Mouse (Mus musculus) midbrain, embryonic 11.5 days (tissue): ENCODE results near the gene Ubtf. TPM values are rescaled to one million over a fixed set of nuclear protein-coding genes. Genes with fewer than 3 reads are reported as not detected.

Experiments used
- ATAC-seq: fragments of 200-750 bp; cut with Nextera tagmentation; 2 replicates; pipeline ENCODE4 v1.8.0; 2017; ENCODE audit warnings: moderate TSS enrichment, moderate library complexity; ENCODE audit not compliant: low FRiP score
- DNase-seq: peaks from one replicate; pipeline ENCODE4 v3.0.0; 2015; ENCODE audit warnings: low spot score; ENCODE audit errors: missing footprints
- H3K27ac ChIP-seq: fragments of 300-500 bp; sonication (generic); 2 replicates; pipeline ENCODE4 v1.5.1; 2014; ENCODE audit warnings: low read depth, low read length
- H3K27me3 ChIP-seq: fragments of 300-500 bp; sonication (generic); 2 replicates; pipeline ENCODE4 v1.6.1; 2014; ENCODE audit warnings: mild to moderate bottlenecking, low read length, moderate library complexity, mixed read lengths; ENCODE audit not compliant: control insufficient read depth, insufficient read depth
- H3K36me3 ChIP-seq: fragments of 300-500 bp; sonication (generic); 2 replicates; pipeline ENCODE4 v1.6.1; 2014; ENCODE audit warnings: mild to moderate bottlenecking, low read length, moderate library complexity, mixed read lengths; ENCODE audit not compliant: control insufficient read depth, insufficient read depth
- H3K4me1 ChIP-seq: fragments of 300-500 bp; sonication (generic); 2 replicates; pipeline ENCODE4 v1.6.1; 2014; ENCODE audit warnings: low read length; ENCODE audit not compliant: control insufficient read depth, insufficient read depth
- H3K4me2 ChIP-seq: fragments of 300-500 bp; sonication (generic); 2 replicates; pipeline ENCODE4 v1.6.1; 2014; ENCODE audit warnings: mild to moderate bottlenecking, moderate library complexity
- H3K4me3 ChIP-seq: fragments of 300-500 bp; sonication (generic); 2 replicates; pipeline ENCODE4 v1.5.1; 2014; ENCODE audit warnings: low read depth, low read length
- H3K9ac ChIP-seq: fragments of 300-500 bp; sonication (generic); 2 replicates; pipeline ENCODE4 v1.6.1; 2014; ENCODE audit warnings: low read length
- H3K9me3 ChIP-seq: fragments of 300-500 bp; sonication (generic); 2 replicates; pipeline ENCODE4 v1.6.1; 2016; ENCODE audit warnings: low read length; ENCODE audit not compliant: control insufficient read depth
- WGBS: fragments of 180-500 bp; shearing (Covaris S2); extraction: QIAGEN DNeasy Blood & Tissue Kit; methylation state at CpG from one replicate; pipeline ENCODE4 v1.1.7; 2014; 5-methylcytosine and 5-hydroxymethylcytosine counted together
- polyA plus RNA-seq: library from polyadenylated mRNA; unstranded; fragments of >200 nt; fragmentation: Nextera tagmentation; extraction: Ambion mirVana; gene quantifications from 2 replicates; pipeline ENCODE4 v1.2.1, GENCODE M21; 2014

The Ubtf gene
- polyA plus RNA-seq, 1 experiment from 2014 or later = 86.1 TPM

DNA sequence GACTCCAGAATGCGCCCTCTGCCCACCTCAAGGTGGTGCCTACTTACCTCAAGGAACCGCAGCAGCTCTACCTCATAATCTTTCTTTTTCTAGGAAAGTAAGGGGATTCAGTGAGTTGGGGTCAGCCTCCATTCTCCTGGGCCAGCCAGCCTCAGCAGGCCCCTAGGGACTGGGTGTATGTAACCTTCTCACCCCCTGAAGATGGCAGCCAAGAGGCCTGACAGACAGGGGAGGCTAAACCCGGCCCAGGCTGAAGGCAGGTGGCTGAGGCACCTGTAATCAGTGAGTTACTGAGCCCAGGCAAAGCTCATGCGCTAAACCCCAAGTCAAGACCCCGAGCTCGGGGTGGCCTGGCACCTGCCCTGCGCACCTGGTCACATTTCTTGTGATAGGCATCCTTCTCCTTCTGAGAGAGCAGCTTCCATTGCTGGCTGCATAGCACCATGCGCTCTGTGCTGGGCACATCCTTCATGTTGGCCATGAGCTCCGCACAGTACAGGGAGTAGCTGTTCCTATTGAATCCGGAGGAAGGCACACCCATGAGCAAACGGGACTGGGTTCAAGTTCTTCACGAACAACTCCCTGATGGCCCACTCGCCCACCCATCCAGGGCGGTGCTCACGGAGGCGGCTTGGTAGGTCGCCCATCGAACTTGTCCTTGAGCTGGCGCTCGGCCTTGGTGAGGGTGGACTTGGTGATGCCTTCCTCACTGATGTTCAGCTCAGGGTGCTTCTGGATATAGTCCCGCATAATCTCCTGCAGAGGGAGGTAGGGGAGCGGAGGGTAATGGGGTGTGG, 9.5 kb downstream of the Ubtf start:
- Histone ChIP-seq H3K27ac (no peak overlapping the region), H3K27me3 (no peaks in the 10 kb centered on the region), H3K36me3 (peaks cover 22% of the 10 kb centered on the region), H3K4me2 (peak overlapping the region; percentile 52), H3K9ac (no peak overlapping the region), H3K4me3 (no peak overlapping the region), H3K9me3 (no peaks in the 10 kb centered on the region), H3K4me1 (peaks cover 27% of the 10 kb centered on the region)
- ATAC-seq = no peak
- 86% methylated on average over 22 of the region's 22 CpGs for WGBS
- DNase-seq = no peak

DNA sequence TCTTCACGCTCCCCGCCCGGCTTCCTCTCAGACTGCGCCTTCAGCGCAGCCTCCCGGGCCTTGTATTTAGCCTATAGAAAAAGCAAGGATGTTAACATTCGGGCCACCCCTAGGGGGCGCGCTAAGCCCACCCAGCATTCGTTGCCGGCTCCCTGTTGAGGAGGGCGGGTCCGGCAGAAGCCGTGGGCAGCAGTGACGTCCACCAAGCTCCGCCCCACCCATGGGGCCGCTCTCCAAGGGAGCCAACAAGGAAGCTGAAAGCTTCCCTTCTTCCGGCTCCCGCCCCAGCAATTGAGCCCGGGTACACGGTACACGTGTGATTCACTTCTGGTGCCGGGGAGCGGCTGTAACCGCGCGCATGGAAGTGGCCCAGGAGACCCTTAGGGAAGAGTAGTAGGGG, 10.6 kb downstream of the Ubtf start:
- H3K9me3 ChIP-seq = no peaks in the 10 kb centered on the region
- DNase-seq = peak; percentile 100

DNA sequence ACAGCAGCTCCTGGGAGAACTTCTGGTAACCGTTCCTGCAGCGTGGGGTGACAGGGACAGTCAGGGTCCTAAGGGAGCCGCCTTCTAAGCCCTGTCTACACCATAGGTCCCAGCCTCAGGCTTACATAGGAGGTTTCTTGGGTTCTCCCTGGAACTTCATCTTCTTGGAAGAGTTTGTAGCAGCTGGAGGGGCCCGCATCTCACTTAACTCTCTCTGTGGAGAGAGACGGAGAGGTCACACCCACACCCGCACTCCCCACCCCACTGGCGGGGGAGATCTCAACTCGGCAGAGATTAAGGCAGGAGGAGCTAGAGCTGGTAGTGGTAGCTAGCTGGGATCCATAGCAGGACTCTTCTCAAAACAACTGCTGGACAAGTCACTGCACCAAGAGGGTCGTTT, 11.4 kb downstream of the Ubtf start:
- ATAC-seq (no peak), DNase-seq (no peak)
- Histone ChIP-seq H3K4me2 (no peak overlapping the region), H3K36me3 (peaks cover 12% of the 10 kb centered on the region), H3K4me3 (no peak overlapping the region), H3K9me3 (no peaks in the 10 kb centered on the region), H3K27me3 (no peaks in the 10 kb centered on the region), H3K27ac (no peak overlapping the region), H3K9ac (no peak overlapping the region), H3K4me1 (peaks cover 27% of the 10 kb centered on the region)
- 83% methylated on average over 9 of the region's 9 CpGs for WGBS

More for the DNA sequence above, 10.6 kb downstream of the Ubtf start:
- peak overlapping the region; percentile 25 for H3K4me3 ChIP-seq
- ATAC-seq = peak; percentile 93
- H3K4me2 ChIP-seq = peak overlapping the region; percentile 52
- 1% methylated on average over 27 of the region's 27 CpGs for WGBS
- peaks cover 27% of the 10 kb centered on the region for H3K4me1 ChIP-seq
- peak overlapping the region; percentile 6; the same call in 1 of the 2 replicates for H3K27ac ChIP-seq
- H3K27me3 ChIP-seq = no peaks in the 10 kb centered on the region
- H3K36me3 ChIP-seq = peaks cover 18% of the 10 kb centered on the region
- peak overlapping the region; percentile 54 for H3K9ac ChIP-seq

DNA sequence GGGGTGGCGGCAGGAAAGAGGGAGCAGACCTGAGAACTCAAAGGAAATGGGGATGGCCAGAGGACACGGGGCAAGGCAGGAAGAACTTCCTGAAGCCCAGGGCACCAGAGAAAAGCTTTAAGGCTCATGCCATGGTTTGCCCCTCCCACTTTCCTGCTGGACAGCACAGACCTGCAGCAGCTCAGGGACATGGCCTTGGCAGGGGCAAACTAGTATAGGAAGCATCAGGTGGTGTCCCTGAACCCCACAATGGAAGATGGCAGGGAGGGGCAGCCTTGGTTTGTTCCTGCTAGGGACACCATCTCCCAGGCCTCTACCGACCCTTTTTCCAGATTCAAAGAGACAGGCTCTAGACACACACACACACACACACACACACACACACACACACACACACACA, 14.2 kb downstream of the Ubtf start:
- peaks cover 16% of the 10 kb centered on the region for H3K4me1 ChIP-seq
- no peak overlapping the region for H3K4me3 ChIP-seq
- ATAC-seq (no peak), DNase-seq (peak; percentile 75)
- H3K27ac ChIP-seq = no peak overlapping the region
- no peak overlapping the region for H3K4me2 ChIP-seq
- H3K36me3 ChIP-seq = peaks cover 12% of the 10 kb centered on the region
- no peaks in the 10 kb centered on the region for H3K9me3 ChIP-seq
- H3K9ac ChIP-seq = no peak overlapping the region
- 74% methylated on average over 3 of the region's 3 CpGs for WGBS
- H3K27me3 ChIP-seq = no peaks in the 10 kb centered on the region

DNA sequence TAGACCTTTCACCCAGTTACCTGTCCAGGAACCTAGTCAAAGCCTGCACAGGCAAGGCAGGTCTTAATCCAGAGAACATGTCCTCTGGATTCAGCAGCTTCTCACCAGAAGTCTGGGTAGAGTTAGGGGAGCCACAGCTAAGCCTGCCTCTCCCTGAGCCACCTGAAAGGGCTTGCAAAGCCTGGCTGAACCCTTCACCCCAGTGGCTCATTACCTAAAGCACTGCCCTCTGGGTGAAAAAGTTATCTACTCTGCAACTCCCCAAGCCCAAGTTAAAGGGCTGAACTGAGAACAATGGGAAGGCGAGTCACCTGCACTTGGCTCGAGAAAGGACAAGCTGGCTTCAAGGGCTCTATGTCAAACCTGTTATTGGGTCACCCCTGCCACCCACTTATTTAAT, 15.4 kb downstream of the Ubtf start:
- H3K9me3 ChIP-seq = no peaks in the 10 kb centered on the region
- DNase-seq (no peak), ATAC-seq (no peak)
- no peak overlapping the region for H3K4me3 ChIP-seq
- no peak overlapping the region for H3K27ac ChIP-seq
- peaks cover 9% of the 10 kb centered on the region for H3K36me3 ChIP-seq
- WGBS = 46% methylated on average over 2 of the region's 2 CpGs
- no peak overlapping the region for H3K4me2 ChIP-seq
- no peaks in the 10 kb centered on the region for H3K27me3 ChIP-seq
- H3K4me1 ChIP-seq = peaks cover 4% of the 10 kb centered on the region
- no peak overlapping the region for H3K9ac ChIP-seq

DNA sequence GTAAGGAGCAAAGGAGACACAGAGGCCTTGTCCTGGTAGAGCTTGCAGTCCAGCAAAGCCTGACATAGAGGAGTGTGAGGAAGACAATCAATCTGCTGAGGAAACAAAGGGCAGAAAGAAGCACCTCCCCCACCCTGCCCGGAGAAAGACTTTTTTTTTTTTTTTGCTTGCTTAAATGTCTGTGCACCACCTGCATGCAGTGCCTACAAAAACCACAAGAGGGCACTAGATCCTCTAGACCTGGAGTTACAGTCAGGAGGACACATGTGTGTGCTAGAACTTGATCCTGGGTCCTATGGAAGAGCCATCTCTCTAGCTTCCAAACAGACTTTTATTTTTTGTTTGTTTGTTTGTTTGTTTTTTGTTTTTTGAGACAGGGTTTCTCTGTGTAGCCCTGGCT, 19.7 kb downstream of the Ubtf start:
- Histone ChIP-seq H3K9me3 (no peaks in the 10 kb centered on the region), H3K27ac (no peak overlapping the region), H3K4me1 (peaks cover 9% of the 10 kb centered on the region), H3K36me3 (no peaks in the 10 kb centered on the region), H3K9ac (no peak overlapping the region), H3K27me3 (no peaks in the 10 kb centered on the region), H3K4me3 (no peak overlapping the region), H3K4me2 (no peak overlapping the region)
- WGBS = 9% methylated on average over 1 of the region's 1 CpGs
- ATAC-seq (no peak), DNase-seq (peak; percentile 97)

DNA sequence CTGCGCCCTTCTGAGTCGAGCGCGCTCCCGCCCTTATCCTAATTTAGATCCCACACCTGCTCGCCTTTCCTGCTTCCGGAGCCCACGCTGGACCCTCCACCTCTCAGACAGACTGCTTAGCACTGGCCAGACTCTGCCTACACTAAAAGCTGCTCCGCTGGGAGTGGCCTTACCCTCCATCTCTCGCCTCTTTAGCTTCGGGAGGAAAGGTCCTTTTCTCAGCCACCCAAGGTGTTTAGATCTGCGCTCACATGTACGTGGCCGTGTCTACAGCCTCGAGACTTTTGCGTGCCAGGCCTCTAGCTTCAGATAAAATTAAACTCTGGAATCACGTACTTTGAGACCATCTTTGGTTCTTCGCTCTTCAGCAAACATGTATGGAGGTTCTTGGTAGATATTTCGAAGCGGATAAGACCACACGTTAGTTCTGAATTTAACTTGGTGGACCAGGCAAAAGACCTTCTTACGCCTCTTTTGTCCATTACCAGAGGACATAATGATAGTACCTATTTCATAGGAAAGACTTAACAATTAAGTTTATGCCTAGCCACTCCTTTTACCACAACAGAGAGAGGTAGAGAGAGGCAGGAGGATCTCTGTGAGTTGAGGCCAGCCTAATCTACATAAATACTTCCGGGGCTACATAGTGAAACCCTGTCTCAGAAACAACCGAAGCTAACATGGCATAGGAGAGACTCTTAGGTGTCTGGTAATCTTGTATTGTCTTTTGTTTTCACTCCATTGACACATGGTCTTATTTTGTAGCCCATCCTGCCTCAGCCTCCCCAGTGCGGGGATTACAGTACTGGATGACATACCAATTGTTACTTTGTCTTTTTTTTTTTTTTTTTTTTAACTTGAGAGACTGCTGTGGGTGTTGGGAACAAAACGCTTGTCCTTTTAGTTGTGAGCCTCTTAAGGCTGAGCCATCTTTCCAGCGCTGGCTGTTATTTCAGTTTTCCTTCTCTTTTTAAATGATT, 21.7 kb downstream of the Ubtf start:
- H3K9me3 ChIP-seq = no peaks in the 10 kb centered on the region
- peaks cover 5% of the 10 kb centered on the region; the same call in 1 of the 2 replicates for H3K36me3 ChIP-seq
- H3K9ac ChIP-seq = peak overlapping the region; percentile 68
- WGBS = 27% methylated on average over 27 of the region's 27 CpGs
- H3K27ac ChIP-seq = peak overlapping the region; percentile 56
- H3K4me1 ChIP-seq = peaks cover 11% of the 10 kb centered on the region
- no peaks in the 10 kb centered on the region for H3K27me3 ChIP-seq
- ATAC-seq (peak; percentile 41), DNase-seq (no peak)
- H3K4me2 ChIP-seq = peak overlapping the region; percentile 92
- peak overlapping the region; percentile 90 for H3K4me3 ChIP-seq

DNA sequence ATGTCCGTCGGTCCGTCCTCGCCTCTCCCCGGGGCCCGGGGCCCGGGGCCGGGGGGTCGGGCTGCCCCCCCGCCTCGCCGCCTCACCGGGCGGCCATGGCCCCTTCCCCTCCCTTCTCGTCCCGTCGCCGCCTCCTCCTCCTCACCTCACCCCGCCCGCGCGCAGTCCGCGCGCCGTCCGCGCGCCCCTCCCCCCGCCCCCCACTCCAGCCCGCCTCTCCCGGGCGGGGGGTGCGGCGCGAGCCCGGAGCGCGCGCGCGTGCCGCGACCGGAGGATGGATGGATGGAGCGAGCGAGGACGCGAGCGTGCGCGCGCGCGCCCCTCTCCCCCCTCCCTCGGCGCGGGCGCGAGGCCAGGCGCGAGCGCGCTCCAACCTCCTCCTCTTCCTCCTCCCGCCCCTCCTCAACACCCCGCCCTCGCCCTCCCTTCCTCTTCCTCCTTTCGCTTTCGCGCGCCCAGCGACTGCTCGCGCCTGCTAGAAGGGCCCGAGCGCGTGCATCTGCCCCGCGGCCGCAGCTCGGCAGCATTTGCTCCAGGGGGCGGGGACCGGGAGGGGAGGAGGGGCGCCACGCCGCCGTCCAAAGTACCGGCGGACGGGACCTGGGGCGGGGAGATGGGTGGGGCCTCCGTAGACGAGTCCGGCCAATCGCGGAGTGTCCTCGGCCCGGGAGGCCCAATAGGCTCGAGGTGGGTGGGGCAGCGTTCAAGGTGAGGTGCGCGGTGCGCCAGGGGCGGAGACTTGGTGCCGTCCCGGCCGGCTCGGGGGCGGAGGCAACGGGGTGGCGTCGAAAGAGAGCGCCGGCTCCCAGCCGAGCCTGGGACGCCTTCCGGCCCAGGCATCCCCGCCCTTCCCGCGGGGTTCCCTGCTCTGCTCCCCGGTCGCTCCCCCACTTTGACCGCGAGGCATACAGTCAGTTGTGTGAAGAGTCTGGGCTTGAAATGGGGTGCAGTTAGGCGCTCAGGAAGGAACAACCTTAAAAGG, 22.8 kb downstream of the Ubtf start, which contains the start of gene Atxn7l3:
TSS of gene Atxn7l3 (minus strand) at position 141 of the 982 bp plus-strand sequence.
- peak; percentile 99 for DNase-seq
- Histone ChIP-seq H3K36me3 (peaks cover 14% of the 10 kb centered on the region), H3K27ac (peak within 1 kb of the TSS; percentile 99), H3K27me3 (no peaks in the 10 kb centered on the region), H3K9me3 (no peaks in the 10 kb centered on the region), H3K9ac (peak within 1 kb of the TSS; percentile 94), H3K4me1 (peaks cover 11% of the 10 kb centered on the region), H3K4me2 (peak within 1 kb of the TSS; percentile 92), H3K4me3 (peak within 1 kb of the TSS; percentile 90)
- peak; percentile 95 for ATAC-seq
- WGBS = 0% methylated on average over 50 of the region's 125 CpGs
